Mouse (Mus musculus): ENCODE results near the gene Sumo2.

- TF ChIP-seq CTCF (IDR thresholded peaks at IDR 0.05; ENCODE audit: low read depth, low read length) (no peak), POLR2A (IDR thresholded peaks at IDR 0.05; ENCODE audit: borderline replicate concordance, low read depth, low read length) (no peak)
These were observed 25.0 kb downstream of the Sumo2 start for GRCm38 (mm10) chr11:115511121-115511520.
